Mouse (Mus musculus) CH12.LX (cell line): ENCODE measurements around the gene Glp1r.

Experiments used
- EP300 ChIP-seq: IDR thresholded peaks from 2 replicates; pipeline ENCODE4 v1.6.1; 2011; ENCODE audit warnings: low read length, improper control_type of control experiment
- MAZ ChIP-seq: IDR thresholded peaks from 2 replicates; pipeline ENCODE4 v1.6.1; 2012; ENCODE audit warnings: low read depth, mild to moderate bottlenecking, inconsistent platforms, low read length, improper control_type of control experiment, moderate library complexity
- POLR2A ChIP-seq: IDR thresholded peaks from 2 replicates; pipeline ENCODE4 v1.6.1; 2011; ENCODE audit warnings: low read depth, mild to moderate bottlenecking, improper control_type of control experiment, low read length
- POLR2AphosphoS2 ChIP-seq: IDR thresholded peaks from 2 replicates; pipeline ENCODE4 v1.6.1; 2011; ENCODE audit warnings: low read depth, low read length, improper control_type of control experiment
- TBP ChIP-seq: conservative IDR thresholded peaks from 2 replicates; pipeline ENCODE4 v1.6.1; 2011; ENCODE audit warnings: low read depth, low read length, improper control_type of control experiment
- UBTF ChIP-seq: IDR thresholded peaks from 2 replicates; pipeline ENCODE4 v1.6.1; 2012; ENCODE audit warnings: low read depth, mild to moderate bottlenecking, inconsistent platforms, low read length, improper control_type of control experiment, moderate library complexity
- ZMIZ1 ChIP-seq: IDR thresholded peaks from 2 replicates; pipeline ENCODE4 v1.6.1; 2012; ENCODE audit warnings: low read depth, mild to moderate bottlenecking, inconsistent platforms, low read length, improper control_type of control experiment

DNA sequence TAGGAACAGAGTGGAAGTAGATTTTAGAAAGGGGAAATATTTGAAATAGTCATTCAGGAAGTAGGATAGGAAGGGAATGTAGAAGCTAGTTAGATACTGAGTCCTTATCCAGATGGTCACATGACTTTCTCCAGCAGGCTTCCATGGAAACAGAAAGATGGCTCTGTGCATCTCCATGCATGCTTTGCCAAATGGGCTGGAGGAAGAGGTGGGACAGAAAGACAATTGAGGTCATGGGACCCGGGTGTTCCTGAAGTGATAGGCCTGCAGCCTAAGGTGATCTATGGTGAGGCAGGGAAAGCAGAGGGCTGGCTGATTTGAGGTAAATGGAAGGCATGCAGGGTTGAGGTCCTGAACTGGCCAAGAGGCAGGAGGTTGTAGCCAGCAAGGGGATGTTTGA is 46.8 kb downstream of the Glp1r start:
- TF ChIP-seq EP300, result no peak
- TF ChIP-seq TBP, result no peak
- TF ChIP-seq POLR2A, result no peak
- no peak for TF ChIP-seq POLR2AphosphoS2
- TF ChIP-seq MAZ, result no peak
- no peak for TF ChIP-seq ZMIZ1
- TF ChIP-seq UBTF, result no peak
